Mouse (Mus musculus) midbrain, embryonic 16.5 days (tissue): ENCODE data around the gene Ctrl. TPM values are rescaled to one million over a fixed set of nuclear protein-coding genes. Genes with fewer than 3 reads are reported as not detected.

Experiments used
- ATAC-seq: fragments of 200-750 bp; cut with Nextera tagmentation; 2 replicates; pipeline ENCODE4 v1.8.0; 2017; ENCODE audit warnings: moderate TSS enrichment
- H3K27ac ChIP-seq: fragments of 300-500 bp; sonication (generic); 2 replicates; pipeline ENCODE4 v1.5.1; 2014; ENCODE audit warnings: mild to moderate bottlenecking, low read length, mixed read lengths
- H3K27me3 ChIP-seq: fragments of 300-500 bp; sonication (generic); 2 replicates; pipeline ENCODE4 v1.6.1; 2014; ENCODE audit warnings: low read depth, low read length, mixed read lengths; ENCODE audit not compliant: control insufficient read depth, insufficient read depth
- H3K36me3 ChIP-seq: fragments of 300-500 bp; sonication (generic); 2 replicates; pipeline ENCODE4 v1.6.1; 2014; ENCODE audit warnings: mild to moderate bottlenecking, low read length, moderate library complexity, mixed read lengths; ENCODE audit not compliant: control insufficient read depth, insufficient read depth
- H3K4me1 ChIP-seq: fragments of 300-500 bp; sonication (generic); 2 replicates; pipeline ENCODE4 v1.6.1; 2014; ENCODE audit warnings: mild to moderate bottlenecking, low read length, mixed read lengths; ENCODE audit not compliant: control insufficient read depth, insufficient read depth
- H3K4me2 ChIP-seq: fragments of 300-500 bp; sonication (generic); 2 replicates; pipeline ENCODE4 v1.6.1; 2014; ENCODE audit warnings: mild to moderate bottlenecking, low read length, mixed read lengths
- H3K4me3 ChIP-seq: fragments of 300-500 bp; sonication (generic); 2 replicates; pipeline ENCODE4 v1.5.1; 2014; ENCODE audit warnings: low read depth, mild to moderate bottlenecking, low read length, moderate library complexity, mixed read lengths
- H3K9ac ChIP-seq: fragments of 300-500 bp; sonication (generic); 2 replicates; pipeline ENCODE4 v1.6.1; 2014; ENCODE audit warnings: low read depth, low read length, mixed read lengths
- H3K9me3 ChIP-seq: fragments of 300-500 bp; sonication (generic); replicated peaks from 2 replicates; pipeline ENCODE4 v1.6.1; 2014; ENCODE audit warnings: mild to moderate bottlenecking, low read length, mixed read lengths; ENCODE audit not compliant: control insufficient read depth, poor library complexity, severe bottlenecking
- WGBS: fragments of 180-500 bp; shearing (Covaris S2); extraction: QIAGEN DNeasy Blood & Tissue Kit; methylation state at CpG from one replicate; pipeline ENCODE4 v1.1.7; 2014; 5-methylcytosine and 5-hydroxymethylcytosine counted together
- polyA plus RNA-seq: library from polyadenylated mRNA; unstranded; fragments of >200 nt; fragmentation: Nextera tagmentation; extraction: Ambion mirVana; gene quantifications from 2 replicates; pipeline ENCODE4 v1.2.1, GENCODE M21; 2015

The Ctrl gene
- polyA plus RNA-seq, 1 experiment from 2014 or later: 4.9 TPM

- no peaks in the 10 kb centered on the region for H3K27me3 ChIP-seq
- ATAC-seq: no peak
- no peaks in the 10 kb centered on the region for H3K9me3 ChIP-seq
- H3K27ac ChIP-seq: no peak overlapping the region
- H3K4me2 ChIP-seq: no peak overlapping the region
- peaks cover 8% of the 10 kb centered on the region for H3K4me1 ChIP-seq
- no peak overlapping the region for H3K4me3 ChIP-seq
- WGBS: 88% methylated on average over 11 of the region's 11 CpGs
- no peak overlapping the region for H3K9ac ChIP-seq
- H3K36me3 ChIP-seq: no peaks in the 10 kb centered on the region; the same call in 1 of the 2 replicates
Observed at GRCm38 (mm10) chr8:105932525-105932924, 1.1 kb downstream of the Ctrl start.

DNA sequence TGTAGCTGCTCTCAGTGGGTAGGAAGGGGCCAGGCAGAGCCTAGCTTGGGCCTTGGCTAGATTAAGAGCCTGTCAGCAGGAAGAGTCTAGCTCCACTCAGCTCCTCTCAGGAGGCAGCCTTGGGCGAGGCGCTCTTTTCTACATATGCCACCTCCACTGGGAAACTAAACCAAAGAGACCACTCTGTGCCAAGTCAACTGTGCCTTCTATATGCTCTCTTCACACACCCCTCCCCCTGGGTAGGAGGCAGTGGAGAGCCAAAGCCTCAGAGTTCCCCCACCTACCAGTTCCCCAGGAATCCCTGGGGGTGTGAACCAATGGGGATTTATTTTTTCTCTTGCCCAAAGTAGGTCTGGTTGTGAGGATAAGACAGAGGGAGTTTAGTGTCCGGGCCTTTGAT is 2.4 kb downstream of the Ctrl start:
- ATAC-seq: peak; percentile 13
- 99% methylated on average over 3 of the region's 3 CpGs for WGBS

GRCm38 (mm10) chr8:105930602-105931001 is 3.1 kb downstream of the Ctrl start:
- Histone ChIP-seq H3K4me3 (no peak overlapping the region), H3K9ac (peak overlapping the region; percentile 15; the same call in 1 of the 2 replicates)
- 15% methylated on average over 8 of the region's 8 CpGs for WGBS

More for the DNA sequence above, 2.4 kb downstream of the Ctrl start:
- Histone ChIP-seq H3K4me2 (no peak overlapping the region), H3K27ac (no peak overlapping the region), H3K4me3 (no peak overlapping the region), H3K9me3 (no peaks in the 10 kb centered on the region), H3K9ac (no peak overlapping the region), H3K4me1 (peaks cover 7% of the 10 kb centered on the region), H3K27me3 (no peaks in the 10 kb centered on the region), H3K36me3 (no peaks in the 10 kb centered on the region; the same call in 1 of the 2 replicates)

DNA sequence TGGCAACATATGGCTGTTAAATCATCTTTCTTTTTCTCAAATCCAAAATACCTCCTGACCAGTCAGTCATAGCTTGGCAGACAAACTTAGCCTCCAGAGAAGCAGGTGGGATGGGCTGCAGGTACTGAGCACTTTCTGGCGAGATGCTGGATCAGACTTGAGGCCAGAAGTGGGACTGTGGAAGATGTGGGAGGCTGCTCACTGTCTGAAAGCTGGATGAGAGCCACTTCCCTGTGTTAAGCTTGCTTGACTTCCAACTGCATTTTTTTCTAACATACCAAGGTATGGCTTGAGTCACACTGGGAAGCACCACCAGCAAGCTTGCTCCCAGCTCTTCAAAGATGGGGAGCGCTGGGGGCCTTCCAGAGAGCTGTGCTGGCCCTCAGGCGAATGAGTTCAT is 8.5 kb downstream of the Ctrl start:
- Histone ChIP-seq H3K9me3 (no peaks in the 10 kb centered on the region), H3K4me3 (no peak overlapping the region), H3K4me2 (no peak overlapping the region), H3K36me3 (no peaks in the 10 kb centered on the region; the same call in 1 of the 2 replicates), H3K27me3 (no peaks in the 10 kb centered on the region), H3K9ac (no peak overlapping the region), H3K27ac (no peak overlapping the region), H3K4me1 (no peaks in the 10 kb centered on the region)
- WGBS: 69% methylated on average over 3 of the region's 3 CpGs
- no peak for ATAC-seq

More at GRCm38 (mm10) chr8:105930602-105931001, 3.1 kb downstream of the Ctrl start:
- H3K27me3 ChIP-seq: no peaks in the 10 kb centered on the region
- H3K9me3 ChIP-seq: no peaks in the 10 kb centered on the region
- peaks cover under 1% of the 10 kb centered on the region; the same call in 1 of the 2 replicates for H3K4me1 ChIP-seq
- H3K36me3 ChIP-seq: no peaks in the 10 kb centered on the region; the same call in 1 of the 2 replicates
- H3K27ac ChIP-seq: peak overlapping the region; percentile 39
- H3K4me2 ChIP-seq: no peak overlapping the region
- ATAC-seq: peak; percentile 59

GRCm38 (mm10) chr8:105919390-105919789 is 14.3 kb downstream of the Ctrl start:
- no peak for ATAC-seq
- no peaks in the 10 kb centered on the region for H3K4me1 ChIP-seq
- WGBS: 95% methylated on average over 3 of the region's 3 CpGs
- no peak overlapping the region for H3K9ac ChIP-seq
- H3K9me3 ChIP-seq: no peaks in the 10 kb centered on the region
- H3K27me3 ChIP-seq: no peaks in the 10 kb centered on the region
- no peak overlapping the region for H3K4me2 ChIP-seq
- no peak overlapping the region for H3K27ac ChIP-seq
- no peak overlapping the region for H3K4me3 ChIP-seq
- H3K36me3 ChIP-seq: no peaks in the 10 kb centered on the region; the same call in 1 of the 2 replicates

DNA sequence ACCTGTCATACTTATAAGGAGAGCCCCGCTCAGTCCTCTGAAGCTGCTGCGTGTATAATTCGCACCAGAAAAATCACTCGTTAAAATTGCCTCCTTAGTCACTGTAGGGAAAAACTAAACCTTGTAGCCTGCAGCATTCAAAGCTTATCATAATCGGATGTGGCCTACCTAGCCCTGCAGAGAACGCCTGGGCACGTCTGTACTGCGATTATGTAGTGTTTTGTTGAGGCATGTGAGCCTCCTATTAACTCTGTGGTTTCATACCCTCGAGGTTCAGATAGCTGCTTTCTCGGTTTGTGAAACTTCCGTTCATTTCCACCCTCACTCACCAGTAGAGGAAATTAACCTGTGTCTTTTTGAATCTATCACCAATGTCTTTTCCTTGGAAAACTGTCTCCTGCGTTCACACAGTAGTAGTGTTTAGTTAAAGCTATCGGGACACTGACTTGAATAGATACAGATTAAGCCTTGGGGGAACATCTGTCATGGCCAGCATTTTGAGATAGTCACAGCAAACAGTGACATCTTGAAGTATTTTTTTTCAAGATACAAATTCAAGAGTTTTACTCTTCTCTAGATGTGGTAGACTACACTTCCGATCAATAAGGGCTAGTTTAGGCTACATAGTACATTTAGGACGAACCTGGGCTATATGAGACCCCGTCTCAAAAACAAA is 32.6 kb downstream of the Ctrl start:
- WGBS: 37% methylated on average over 16 of the region's 16 CpGs
- no peaks in the 10 kb centered on the region for H3K36me3 ChIP-seq
- H3K4me2 ChIP-seq: peak overlapping the region; percentile 86
- peak; percentile 19 for ATAC-seq
- H3K4me1 ChIP-seq: peaks cover 10% of the 10 kb centered on the region
- peak overlapping the region; percentile 80 for H3K4me3 ChIP-seq
- no peaks in the 10 kb centered on the region for H3K27me3 ChIP-seq
- peak overlapping the region; percentile 86 for H3K27ac ChIP-seq
- peak overlapping the region; percentile 94 for H3K9ac ChIP-seq
- H3K9me3 ChIP-seq: no peaks in the 10 kb centered on the region

- WGBS: under 1% methylated on average over 66 of the region's 68 CpGs
- Histone ChIP-seq H3K4me1 (peaks cover 10% of the 10 kb centered on the region), H3K27ac (peak within 1 kb of the TSS; percentile 86), H3K4me2 (peak within 1 kb of the TSS; percentile 86), H3K4me3 (peak within 1 kb of the TSS; percentile 80), H3K9me3 (no peaks in the 10 kb centered on the region), H3K9ac (peak within 1 kb of the TSS; percentile 94), H3K36me3 (no peaks in the 10 kb centered on the region), H3K27me3 (no peaks in the 10 kb centered on the region)
- peak; percentile 91 for ATAC-seq
Observed at GRCm38 (mm10) chr8:105900180-105900940, 33.3 kb downstream of the Ctrl start, which contains the start of gene Pskh1. TSS of gene Pskh1 (plus strand) at chr8:105900441.

DNA sequence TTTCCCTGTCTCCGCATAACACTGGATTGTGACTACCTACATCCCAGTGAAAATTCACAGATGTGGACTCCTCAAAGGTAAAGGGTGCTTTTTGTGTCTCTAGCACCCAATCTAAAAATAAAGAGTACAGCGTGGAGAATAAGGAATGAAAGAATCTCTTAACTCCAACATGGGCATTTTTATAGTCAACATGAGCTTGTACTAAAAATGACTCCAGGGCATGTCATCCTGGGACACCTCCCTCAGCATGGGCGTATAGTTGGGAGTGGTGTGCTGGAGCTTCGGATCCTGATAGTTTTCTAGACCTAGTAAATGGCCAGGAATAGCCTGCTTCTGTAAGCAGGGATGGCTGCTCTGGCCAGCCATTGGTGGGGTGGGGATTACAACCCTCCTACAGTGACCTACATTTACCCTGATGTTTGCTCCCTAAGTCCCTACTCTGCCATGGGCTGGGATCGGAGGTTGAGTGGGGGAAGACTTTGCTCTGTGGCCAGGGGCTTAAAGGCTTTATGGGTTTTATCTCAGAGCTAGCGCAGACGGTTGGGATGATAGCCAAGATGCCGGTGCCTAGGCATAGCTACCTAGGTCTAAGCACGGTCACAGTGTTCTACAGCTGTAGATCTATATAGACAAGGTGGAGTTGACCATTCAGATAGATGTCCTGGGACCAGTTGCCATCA is 35.7 kb downstream of the Ctrl start:
- H3K27ac ChIP-seq: no peak overlapping the region
- no peak for ATAC-seq
- H3K4me2 ChIP-seq: no peak overlapping the region
- no peak overlapping the region for H3K9ac ChIP-seq
- H3K4me3 ChIP-seq: no peak overlapping the region
- peaks cover 15% of the 10 kb centered on the region for H3K4me1 ChIP-seq
- no peaks in the 10 kb centered on the region for H3K27me3 ChIP-seq
- H3K36me3 ChIP-seq: peaks cover under 1% of the 10 kb centered on the region; the same call in 1 of the 2 replicates
- 80% methylated on average over 9 of the region's 9 CpGs for WGBS
- no peaks in the 10 kb centered on the region for H3K9me3 ChIP-seq
